Mouse (Mus musculus) midbrain, embryonic 11.5 days (tissue): ENCODE results near the gene Flot2. TPM values are rescaled to one million over a fixed set of nuclear protein-coding genes. Genes with fewer than 3 reads are reported as not detected.

ENCODE experiments used
- ATAC-seq: fragments of 200-750 bp; cut with Nextera tagmentation; 2 replicates; pipeline ENCODE4 v1.8.0; 2017; ENCODE audit warnings: moderate TSS enrichment, moderate library complexity; ENCODE audit not compliant: low FRiP score
- DNase-seq: peaks from one replicate; pipeline ENCODE4 v3.0.0; 2015; ENCODE audit warnings: low spot score; ENCODE audit errors: missing footprints
- H3K27ac ChIP-seq: fragments of 300-500 bp; sonication (generic); 2 replicates; pipeline ENCODE4 v1.5.1; 2014; ENCODE audit warnings: low read depth, low read length
- H3K27me3 ChIP-seq: fragments of 300-500 bp; sonication (generic); 2 replicates; pipeline ENCODE4 v1.6.1; 2014; ENCODE audit warnings: mild to moderate bottlenecking, low read length, moderate library complexity, mixed read lengths; ENCODE audit not compliant: control insufficient read depth, insufficient read depth
- H3K36me3 ChIP-seq: fragments of 300-500 bp; sonication (generic); 2 replicates; pipeline ENCODE4 v1.6.1; 2014; ENCODE audit warnings: mild to moderate bottlenecking, low read length, moderate library complexity, mixed read lengths; ENCODE audit not compliant: control insufficient read depth, insufficient read depth
- H3K4me1 ChIP-seq: fragments of 300-500 bp; sonication (generic); 2 replicates; pipeline ENCODE4 v1.6.1; 2014; ENCODE audit warnings: low read length; ENCODE audit not compliant: control insufficient read depth, insufficient read depth
- H3K4me2 ChIP-seq: fragments of 300-500 bp; sonication (generic); 2 replicates; pipeline ENCODE4 v1.6.1; 2014; ENCODE audit warnings: mild to moderate bottlenecking, moderate library complexity
- H3K4me3 ChIP-seq: fragments of 300-500 bp; sonication (generic); 2 replicates; pipeline ENCODE4 v1.5.1; 2014; ENCODE audit warnings: low read depth, low read length
- H3K9ac ChIP-seq: fragments of 300-500 bp; sonication (generic); 2 replicates; pipeline ENCODE4 v1.6.1; 2014; ENCODE audit warnings: low read length
- H3K9me3 ChIP-seq: fragments of 300-500 bp; sonication (generic); 2 replicates; pipeline ENCODE4 v1.6.1; 2016; ENCODE audit warnings: low read length; ENCODE audit not compliant: control insufficient read depth
- WGBS: fragments of 180-500 bp; shearing (Covaris S2); extraction: QIAGEN DNeasy Blood & Tissue Kit; methylation state at CpG from one replicate; pipeline ENCODE4 v1.1.7; 2014; 5-methylcytosine and 5-hydroxymethylcytosine counted together
- polyA plus RNA-seq: library from polyadenylated mRNA; unstranded; fragments of >200 nt; fragmentation: Nextera tagmentation; extraction: Ambion mirVana; gene quantifications from 2 replicates; pipeline ENCODE4 v1.2.1, GENCODE M21; 2014

Flot2 gene
- polyA plus RNA-seq, 1 experiment from 2014 or later, result 57.6 TPM

DNA sequence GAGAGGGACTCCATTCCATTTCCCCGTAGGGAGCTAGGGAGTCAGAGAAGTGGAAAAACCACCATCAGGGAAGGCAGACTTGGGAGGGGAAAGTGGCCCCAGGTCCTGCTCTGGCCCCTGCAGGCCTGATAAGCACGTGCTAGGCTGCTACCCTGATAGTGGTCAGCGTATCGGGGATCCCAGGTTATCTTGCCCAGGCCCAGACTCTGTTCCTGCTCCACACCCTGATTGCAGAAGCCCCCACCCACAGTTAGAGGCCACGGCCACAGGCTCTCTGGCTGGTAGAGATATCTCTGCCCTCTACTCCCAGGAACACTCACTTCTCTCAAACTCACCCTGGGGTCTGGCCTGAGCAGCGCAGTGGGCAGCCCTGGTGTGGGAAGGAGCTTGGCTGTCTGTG lies 31.9 kb downstream of the Flot2 start:
- Histone ChIP-seq H3K9ac (peak overlapping the region; percentile 20; the same call in 1 of the 2 replicates), H3K36me3 (peaks cover 9% of the 10 kb centered on the region), H3K4me3 (no peak overlapping the region), H3K4me2 (no peak overlapping the region), H3K27me3 (no peaks in the 10 kb centered on the region), H3K9me3 (no peaks in the 10 kb centered on the region), H3K4me1 (no peaks in the 10 kb centered on the region), H3K27ac (no peak overlapping the region)
- DNase-seq, result no peak
- 88% methylated on average over 6 of the region's 6 CpGs for WGBS
- no peak for ATAC-seq

- no peak overlapping the region for H3K4me3 ChIP-seq
- peak overlapping the region; percentile 27; the same call in 1 of the 2 replicates for H3K27ac ChIP-seq
- ATAC-seq (no peak), DNase-seq (no peak)
- H3K36me3 ChIP-seq, result peaks cover 13% of the 10 kb centered on the region
- no peaks in the 10 kb centered on the region for H3K4me1 ChIP-seq
- H3K4me2 ChIP-seq, result no peak overlapping the region
- WGBS, result 84% methylated on average over 5 of the region's 5 CpGs
- H3K9ac ChIP-seq, result no peak overlapping the region
- H3K9me3 ChIP-seq, result no peaks in the 10 kb centered on the region
- no peaks in the 10 kb centered on the region for H3K27me3 ChIP-seq
These were observed 34.2 kb downstream of the Flot2 start for GRCm38 (mm10) chr11:78071938-78072337.

GRCm38 (mm10) chr11:78072425-78073130 lies 34.8 kb downstream of the Flot2 start:
- H3K27ac ChIP-seq, result peak overlapping the region; percentile 27
- no peak overlapping the region for H3K4me2 ChIP-seq
- DNase-seq (no peak), ATAC-seq (no peak)
- H3K27me3 ChIP-seq, result no peaks in the 10 kb centered on the region
- peaks cover 13% of the 10 kb centered on the region for H3K36me3 ChIP-seq
- H3K4me1 ChIP-seq, result no peaks in the 10 kb centered on the region
- no peaks in the 10 kb centered on the region for H3K9me3 ChIP-seq
- 34% methylated on average over 6 of the region's 6 CpGs for WGBS
- no peak overlapping the region for H3K9ac ChIP-seq
- H3K4me3 ChIP-seq, result no peak overlapping the region

DNA sequence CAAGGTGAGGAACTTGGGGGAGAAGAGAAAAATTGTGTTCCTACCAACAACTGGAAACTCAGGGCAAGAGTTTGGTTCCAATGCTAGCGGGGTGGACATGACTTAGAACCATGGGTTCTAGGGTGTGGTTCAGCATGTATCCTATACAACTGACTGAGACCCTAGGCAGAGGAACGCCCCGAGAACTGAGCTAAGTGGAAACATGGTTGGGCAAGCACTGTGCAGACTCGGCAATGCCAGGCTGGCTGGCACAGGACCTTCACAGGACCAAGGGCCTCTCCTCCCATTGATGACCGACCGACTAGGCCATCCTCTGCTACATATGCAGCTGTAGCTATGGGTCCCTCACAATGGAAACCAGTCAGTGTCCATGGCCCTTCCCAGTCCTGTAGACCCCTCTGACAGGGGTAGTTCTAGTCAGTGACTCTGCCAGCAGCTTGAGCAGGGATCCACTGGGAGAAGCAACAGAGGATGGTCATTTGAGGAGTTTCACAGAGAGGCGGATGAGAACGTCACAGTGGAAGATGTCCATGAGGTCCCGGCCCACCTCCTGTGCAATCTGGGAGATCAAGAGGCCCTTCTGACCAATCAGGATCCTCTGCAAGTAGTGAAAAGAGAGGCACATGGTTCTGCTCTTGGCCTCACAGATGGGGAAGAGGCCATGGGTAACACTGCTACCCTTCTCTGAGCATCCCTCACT lies 36.0 kb downstream of the Flot2 start:
- Histone ChIP-seq H3K9me3 (no peaks in the 10 kb centered on the region), H3K9ac (no peak overlapping the region), H3K4me1 (no peaks in the 10 kb centered on the region), H3K27me3 (no peaks in the 10 kb centered on the region), H3K27ac (no peak overlapping the region), H3K36me3 (peaks cover 13% of the 10 kb centered on the region), H3K4me2 (no peak overlapping the region), H3K4me3 (no peak overlapping the region)
- WGBS, result 93% methylated on average over 9 of the region's 9 CpGs
- DNase-seq (no peak), ATAC-seq (no peak)

GRCm38 (mm10) chr11:78074277-78074652 lies 36.5 kb downstream of the Flot2 start:
- no peak overlapping the region for H3K9ac ChIP-seq
- no peak for DNase-seq
- H3K27ac ChIP-seq, result no peak overlapping the region
- no peaks in the 10 kb centered on the region for H3K27me3 ChIP-seq
- H3K4me1 ChIP-seq, result no peaks in the 10 kb centered on the region
- no peak overlapping the region for H3K4me3 ChIP-seq
- ATAC-seq, result no peak
- no peak overlapping the region for H3K4me2 ChIP-seq
- peaks cover 13% of the 10 kb centered on the region for H3K36me3 ChIP-seq
- 96% methylated on average over 2 of the region's 2 CpGs for WGBS
- H3K9me3 ChIP-seq, result no peaks in the 10 kb centered on the region

DNA sequence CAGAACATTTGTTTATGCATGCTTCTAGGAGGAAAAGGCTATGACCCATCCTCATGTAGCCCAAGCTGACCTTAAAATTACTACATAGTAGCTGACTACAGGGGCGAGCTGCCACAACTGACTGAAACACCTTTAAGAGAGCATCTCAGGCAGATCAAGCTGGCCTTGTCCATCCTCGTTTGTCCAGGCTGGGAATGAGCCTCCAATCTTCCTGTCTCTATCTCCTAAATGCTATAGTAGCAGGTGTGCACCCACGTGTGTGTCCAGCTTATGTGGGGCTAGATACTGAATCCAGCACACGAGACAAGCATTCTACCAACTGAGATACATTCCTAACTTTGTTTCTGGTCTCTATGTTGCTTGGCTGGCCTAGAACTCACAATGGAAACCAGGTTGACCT lies 36.9 kb downstream of the Flot2 start:
- whole genome bisulfite sequencing, result 91% methylated on average over 4 of the region's 4 CpGs
- H3K4me1 ChIP-seq, result peaks cover 4% of the 10 kb centered on the region; the same call in 1 of the 2 replicates
- ATAC-seq (no peak), DNase-seq (no peak)
- no peak overlapping the region for H3K9ac ChIP-seq
- H3K4me3 ChIP-seq, result no peak overlapping the region
- H3K4me2 ChIP-seq, result no peak overlapping the region
- H3K27ac ChIP-seq, result no peak overlapping the region
- H3K27me3 ChIP-seq, result no peaks in the 10 kb centered on the region
- H3K36me3 ChIP-seq, result peaks cover 13% of the 10 kb centered on the region
- H3K9me3 ChIP-seq, result no peaks in the 10 kb centered on the region

DNA sequence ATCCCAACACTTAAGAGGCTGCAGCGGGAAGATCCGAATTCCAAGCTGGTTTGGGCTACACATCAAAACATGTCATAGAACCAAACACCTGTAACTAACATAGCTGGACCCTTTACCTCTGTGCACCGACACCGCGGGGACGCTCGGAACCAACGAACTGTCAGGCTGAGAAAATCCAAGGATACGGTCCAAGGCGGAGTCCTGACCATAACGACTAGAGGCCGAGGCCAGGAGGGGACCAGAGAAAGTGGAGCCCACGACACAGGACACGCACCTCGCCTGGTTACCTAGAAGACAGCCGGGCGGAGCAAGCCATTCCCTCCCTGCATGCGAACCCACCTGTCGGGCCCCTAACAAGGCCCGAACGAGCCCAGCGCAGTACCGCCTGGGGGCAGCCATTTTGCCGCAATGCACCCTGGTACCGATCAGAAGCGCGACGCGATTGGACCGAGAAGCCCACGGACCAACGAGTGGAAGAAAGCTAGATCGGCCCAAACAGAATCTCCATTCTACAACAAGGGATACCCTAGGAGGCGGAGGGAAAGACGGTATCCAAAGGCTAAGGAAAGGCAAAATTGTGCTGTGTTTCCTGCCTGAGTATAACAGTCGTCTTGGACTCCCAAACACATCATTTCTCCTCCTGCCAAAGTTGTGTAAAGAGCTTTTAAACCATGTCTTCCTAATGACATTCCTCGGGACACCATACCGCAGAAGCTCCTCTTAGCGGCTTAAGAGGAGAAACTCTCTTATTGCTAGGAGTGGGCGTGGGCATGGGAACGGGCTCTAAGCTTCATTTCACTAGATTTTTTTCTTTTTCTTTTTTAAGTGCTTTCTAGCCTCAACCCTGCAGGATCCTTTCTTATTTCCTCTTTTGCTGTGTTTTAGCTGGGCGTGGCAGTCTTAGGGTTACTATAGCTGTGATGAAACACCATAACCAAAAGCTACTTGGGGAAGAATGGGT lies 42.5 kb downstream of the Flot2 start, which contains the start of gene Eral1:
Eral1 (minus strand) TSS at position 423 of the 961 bp plus-strand sequence.
- peaks cover 8% of the 10 kb centered on the region for H3K4me1 ChIP-seq
- H3K4me3 ChIP-seq, result peak within 1 kb of the TSS; percentile 59
- peaks cover 4% of the 10 kb centered on the region; the same call in 1 of the 2 replicates for H3K36me3 ChIP-seq
- peak within 1 kb of the TSS; percentile 72 for H3K4me2 ChIP-seq
- H3K9me3 ChIP-seq, result no peaks in the 10 kb centered on the region
- WGBS, result 1% methylated on average over 42 of the region's 42 CpGs
- peak within 1 kb of the TSS; percentile 12; the same call in 1 of the 2 replicates for H3K27ac ChIP-seq
- DNase-seq, result peak; percentile 97
- peak within 1 kb of the TSS; percentile 66 for H3K9ac ChIP-seq
- ATAC-seq, result peak; percentile 90
- no peaks in the 10 kb centered on the region for H3K27me3 ChIP-seq

- no peak for ATAC-seq
- Histone ChIP-seq H3K4me1 (peaks cover 8% of the 10 kb centered on the region), H3K27me3 (no peaks in the 10 kb centered on the region), H3K9me3 (no peaks in the 10 kb centered on the region), H3K9ac (no peak overlapping the region), H3K4me3 (no peak overlapping the region), H3K27ac (no peak overlapping the region), H3K4me2 (no peak overlapping the region), H3K36me3 (no peaks in the 10 kb centered on the region)
- WGBS, result 44% methylated on average over 1 of the region's 1 CpGs
- DNase-seq, result no peak
These were observed 45.9 kb downstream of the Flot2 start for GRCm38 (mm10) chr11:78083595-78083994.
